Mouse (Mus musculus): ENCODE data around the gene Banp.

GRCm38 (mm10) chr8:121977819-121978590, 28.5 kb downstream of the Banp start:
- no peak for TF ChIP-seq CTCF (IDR thresholded peaks at IDR 0.05; ENCODE audit: low read depth, low read length)
- TF ChIP-seq GATA1 (IDR thresholded peaks at IDR 0.05; ENCODE audit: borderline replicate concordance, low read length) = no peak
- TF ChIP-seq TAL1 (conservative IDR thresholded peaks at IDR 0.05; ENCODE audit: low read depth, low read length) = no peak
